Mouse (Mus musculus) embryo, embryonic 11 days (tissue): ENCODE measurements at regions not wholly inside any gene's neighbourhood (a gene's known extent, or its start where the extent isn't known, plus 50 kb on each side); places are given as distances from the start of the nearest gene placed in this dataset.

Source experiments
- DNase-seq: peaks from one replicate; pipeline ENCODE4 v3.0.0-alpha.2; 2015

DNA sequence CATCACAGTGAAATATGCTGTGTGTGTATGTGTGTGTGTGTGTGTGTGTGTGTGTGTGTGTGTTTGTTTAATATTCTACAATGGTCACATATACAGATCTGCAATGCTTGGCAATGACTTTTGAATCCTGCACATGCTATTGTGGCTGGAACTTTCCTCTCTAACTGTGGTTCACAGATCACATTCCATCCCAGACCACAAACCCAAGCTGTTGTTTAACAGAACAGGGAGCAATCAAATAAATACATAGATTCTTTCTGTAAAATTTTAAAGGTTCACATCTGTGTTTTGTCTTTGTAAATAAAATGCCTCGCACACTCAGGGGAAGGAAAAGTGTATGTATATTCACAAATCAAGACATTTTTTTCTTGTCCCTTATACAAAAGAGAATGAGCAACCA lies 744.9 kb upstream of the Jmjd1c start:
- no peak for DNase-seq

DNA sequence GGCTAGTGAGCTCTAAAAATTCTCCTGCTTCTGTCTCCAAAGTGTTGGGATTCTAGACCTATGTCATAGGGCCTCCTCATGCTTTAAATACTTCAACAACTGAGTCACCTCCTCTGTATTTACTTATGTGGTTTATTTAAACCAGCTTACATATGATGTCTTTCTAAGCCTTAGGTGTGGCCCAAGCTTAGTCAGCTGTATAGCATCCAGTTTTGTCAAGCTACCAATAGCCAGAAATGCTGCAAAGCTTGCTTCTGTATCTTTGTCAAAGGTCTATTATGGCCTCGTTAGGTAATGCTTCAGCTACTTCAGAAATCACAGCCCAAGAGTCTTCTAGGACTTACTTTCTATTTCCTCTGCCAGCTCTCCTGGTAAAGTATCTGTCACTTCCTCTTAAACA lies 741.9 kb upstream of the Jmjd1c start:
- no peak for DNase-seq

DNA sequence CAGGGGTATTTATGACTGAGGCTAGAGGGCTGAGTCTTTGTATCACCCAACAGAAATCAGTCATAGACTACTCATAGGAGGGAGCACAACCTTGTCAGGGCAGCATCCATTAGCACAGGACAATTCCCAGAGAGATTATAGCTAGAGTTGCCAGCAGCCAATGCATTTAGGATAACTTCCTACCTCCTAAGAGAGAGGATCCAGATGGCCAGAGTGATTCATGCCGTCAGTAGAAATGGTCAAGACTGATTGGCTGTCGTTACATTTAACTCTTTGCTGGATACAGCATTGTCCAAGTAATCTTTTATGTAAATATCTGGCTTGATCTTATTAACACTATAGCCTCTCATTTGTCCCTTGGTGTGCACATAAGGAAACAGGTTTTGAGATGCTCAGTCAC lies 740.9 kb upstream of the Jmjd1c start:
- DNase-seq, result no peak

DNA sequence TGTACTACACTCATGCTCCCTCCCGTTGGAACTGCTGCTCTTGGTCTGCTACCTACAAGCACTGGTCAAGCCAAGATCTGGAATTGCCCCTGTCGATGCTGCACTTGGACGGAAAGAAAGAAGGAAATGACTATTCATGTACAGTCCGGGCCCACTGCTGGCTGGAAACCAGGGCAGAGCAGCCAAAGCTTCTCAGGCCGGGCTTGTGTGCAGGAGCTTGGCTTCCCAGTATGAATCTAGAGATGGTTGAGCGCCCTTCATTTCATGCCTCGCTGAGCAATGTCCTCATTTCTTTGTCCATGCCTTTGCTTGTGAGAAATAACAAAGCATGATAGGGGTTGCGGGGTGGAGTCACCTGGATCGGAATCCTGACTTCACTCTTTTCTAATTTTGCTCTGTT lies 738.2 kb upstream of the Jmjd1c start:
- no peak for DNase-seq

DNA sequence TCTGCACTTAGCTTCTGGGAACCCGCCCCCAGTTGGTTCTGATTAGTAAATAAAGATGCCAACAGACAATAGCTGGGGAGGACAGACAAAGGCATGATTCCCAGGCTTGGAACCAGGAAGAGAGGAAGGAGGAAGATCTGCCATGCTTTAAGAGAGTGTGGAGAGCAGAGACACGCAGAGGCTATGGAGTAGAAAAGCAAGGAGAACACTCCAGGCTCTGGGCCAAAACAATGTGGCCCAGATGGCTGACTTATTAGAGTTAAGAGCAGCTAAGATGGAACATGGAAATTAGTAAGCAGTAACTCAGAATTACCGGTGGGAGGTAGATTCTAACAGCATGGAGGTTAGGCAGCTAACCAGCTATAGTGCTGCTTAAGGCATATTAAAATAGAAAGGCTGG lies 725.8 kb upstream of the Jmjd1c start:
- DNase-seq, result no peak

DNA sequence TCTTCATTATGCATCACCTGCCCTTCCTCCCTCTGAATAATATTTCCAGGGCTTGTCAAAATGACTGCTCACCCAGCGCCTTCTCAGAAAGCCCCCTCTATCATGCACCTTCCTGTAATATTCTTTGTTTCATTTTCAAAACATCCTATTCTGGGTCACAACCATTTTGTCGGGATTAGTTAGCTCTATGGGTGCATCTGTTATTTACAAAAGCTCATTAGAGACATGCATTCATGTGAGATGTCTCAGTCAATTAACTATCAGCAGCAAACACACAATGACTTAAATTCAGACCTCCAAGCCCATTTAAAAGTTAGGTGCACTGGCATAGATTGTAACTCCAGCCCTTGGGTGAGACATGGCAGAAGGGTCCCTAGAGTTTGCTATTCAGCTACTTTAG lies 724.2 kb upstream of the Jmjd1c start:
- no peak for DNase-seq
